Mouse (Mus musculus): ENCODE measurements around the gene Ptbp3. TPM values are rescaled to one million over a fixed set of nuclear protein-coding genes. Genes with fewer than 3 reads are reported as not detected.

Gene Ptbp3
- 19.9 and 34.0 TPM in 2 replicates for polyA plus RNA-seq (2014; fragmentation: Nextera tagmentation; extraction: Ambion mirVana)

GRCm38 (mm10) chr4:59549175-59549976, at the start of gene Ptbp3:
TSS of gene Ptbp3 (minus strand) at chr4:59549364.
- no peaks in the 10 kb centered on the region for H3K9me3 ChIP-seq (ENCODE audit: control insufficient read depth, low read length)
- ATAC-seq (ENCODE audit: low read depth) = peak; percentile 92
- under 1% methylated on average over 75 of the region's 83 CpGs for WGBS
- H3K4me1 ChIP-seq (ENCODE audit: control insufficient read depth, insufficient read depth, low read length) = peaks cover 13% of the 10 kb centered on the region
- H3K36me3 ChIP-seq (ENCODE audit: control insufficient read depth, insufficient read depth, low read length) = no peaks in the 10 kb centered on the region
- peak within 1 kb of the TSS; percentile 89 for H3K4me3 ChIP-seq (ENCODE audit: low read depth, low read length)
- peak within 1 kb of the TSS; percentile 88 for H3K9ac ChIP-seq (replicated peaks; ENCODE audit: low read depth, low read length)
- no peaks in the 10 kb centered on the region for H3K27me3 ChIP-seq (ENCODE audit: control insufficient read depth, insufficient read depth, low read length)
- H3K27ac ChIP-seq (ENCODE audit: low read depth, low read length) = peak within 1 kb of the TSS; percentile 92
- H3K4me2 ChIP-seq (ENCODE audit: low read depth, low read length) = peak within 1 kb of the TSS; percentile 88

- Histone ChIP-seq H3K27me3 (ENCODE audit: control insufficient read depth, insufficient read depth, low read length) (no peaks in the 10 kb centered on the region), H3K9me3 (ENCODE audit: control insufficient read depth, low read length) (no peaks in the 10 kb centered on the region), H3K4me3 (ENCODE audit: low read depth, low read length) (no peak overlapping the region), H3K27ac (ENCODE audit: low read depth, low read length) (no peak overlapping the region), H3K4me2 (ENCODE audit: low read depth, low read length) (no peak overlapping the region), H3K4me1 (ENCODE audit: control insufficient read depth, insufficient read depth, low read length) (no peaks in the 10 kb centered on the region), H3K9ac (replicated peaks; ENCODE audit: low read depth, low read length) (no peak overlapping the region), H3K36me3 (ENCODE audit: control insufficient read depth, insufficient read depth, low read length) (no peaks in the 10 kb centered on the region)
- 86% methylated on average over 2 of the region's 2 CpGs for WGBS
- ATAC-seq (ENCODE audit: low read depth) = no peak
These were observed 47.4 kb upstream of the Ptbp3 start for GRCm38 (mm10) chr4:59596556-59596955.

- ATAC-seq (ENCODE audit: low read depth) = no peak
- WGBS = 77% methylated on average over 2 of the region's 2 CpGs
- Histone ChIP-seq H3K4me3 (ENCODE audit: low read depth, low read length) (no peak overlapping the region), H3K9me3 (ENCODE audit: control insufficient read depth, low read length) (no peaks in the 10 kb centered on the region), H3K9ac (replicated peaks; ENCODE audit: low read depth, low read length) (no peak overlapping the region), H3K27ac (ENCODE audit: low read depth, low read length) (no peak overlapping the region), H3K4me1 (ENCODE audit: control insufficient read depth, insufficient read depth, low read length) (no peaks in the 10 kb centered on the region), H3K27me3 (ENCODE audit: control insufficient read depth, insufficient read depth, low read length) (no peaks in the 10 kb centered on the region), H3K36me3 (ENCODE audit: control insufficient read depth, insufficient read depth, low read length) (no peaks in the 10 kb centered on the region), H3K4me2 (ENCODE audit: low read depth, low read length) (no peak overlapping the region)
These were observed 45.5 kb upstream of the Ptbp3 start for GRCm38 (mm10) chr4:59594614-59595013.

GRCm38 (mm10) chr4:59587872-59588226, 38.7 kb upstream of the Ptbp3 start:
- H3K27ac ChIP-seq (ENCODE audit: low read depth, low read length) = no peak overlapping the region
- 94% methylated on average over 1 of the region's 1 CpGs for WGBS
- H3K4me2 ChIP-seq (ENCODE audit: low read depth, low read length) = no peak overlapping the region
- no peak for ATAC-seq (ENCODE audit: low read depth)
- no peaks in the 10 kb centered on the region for H3K9me3 ChIP-seq (ENCODE audit: control insufficient read depth, low read length)
- H3K36me3 ChIP-seq (ENCODE audit: control insufficient read depth, insufficient read depth, low read length) = no peaks in the 10 kb centered on the region
- no peak overlapping the region for H3K9ac ChIP-seq (replicated peaks; ENCODE audit: low read depth, low read length)
- H3K27me3 ChIP-seq (ENCODE audit: control insufficient read depth, insufficient read depth, low read length) = no peaks in the 10 kb centered on the region
- H3K4me3 ChIP-seq (ENCODE audit: low read depth, low read length) = no peak overlapping the region
- H3K4me1 ChIP-seq (ENCODE audit: control insufficient read depth, insufficient read depth, low read length) = no peaks in the 10 kb centered on the region

- 67% methylated on average over 2 of the region's 2 CpGs for WGBS
- Histone ChIP-seq H3K36me3 (ENCODE audit: control insufficient read depth, insufficient read depth, low read length) (no peaks in the 10 kb centered on the region), H3K4me3 (ENCODE audit: low read depth, low read length) (no peak overlapping the region), H3K4me1 (ENCODE audit: control insufficient read depth, insufficient read depth, low read length) (no peaks in the 10 kb centered on the region), H3K9ac (replicated peaks; ENCODE audit: low read depth, low read length) (no peak overlapping the region), H3K27me3 (ENCODE audit: control insufficient read depth, insufficient read depth, low read length) (no peaks in the 10 kb centered on the region), H3K4me2 (ENCODE audit: low read depth, low read length) (no peak overlapping the region), H3K9me3 (ENCODE audit: control insufficient read depth, low read length) (no peaks in the 10 kb centered on the region), H3K27ac (ENCODE audit: low read depth, low read length) (no peak overlapping the region)
- no peak for ATAC-seq (ENCODE audit: low read depth)
These were observed 38.2 kb upstream of the Ptbp3 start for GRCm38 (mm10) chr4:59587215-59587871.

GRCm38 (mm10) chr4:59585097-59585496, 35.9 kb upstream of the Ptbp3 start:
- WGBS = 78% methylated on average over 5 of the region's 5 CpGs

GRCm38 (mm10) chr4:59582186-59582585, 33.0 kb upstream of the Ptbp3 start:
- Histone ChIP-seq H3K27me3 (ENCODE audit: control insufficient read depth, insufficient read depth, low read length) (no peaks in the 10 kb centered on the region), H3K27ac (ENCODE audit: low read depth, low read length) (no peak overlapping the region), H3K4me3 (ENCODE audit: low read depth, low read length) (peak overlapping the region; percentile 70), H3K4me1 (ENCODE audit: control insufficient read depth, insufficient read depth, low read length) (peaks cover 8% of the 10 kb centered on the region), H3K36me3 (ENCODE audit: control insufficient read depth, insufficient read depth, low read length) (no peaks in the 10 kb centered on the region), H3K4me2 (ENCODE audit: low read depth, low read length) (peak overlapping the region; percentile 84), H3K9me3 (ENCODE audit: control insufficient read depth, low read length) (no peaks in the 10 kb centered on the region), H3K9ac (replicated peaks; ENCODE audit: low read depth, low read length) (no peak overlapping the region)
- ATAC-seq (ENCODE audit: low read depth) = no peak
- 30% methylated on average over 6 of the region's 6 CpGs for WGBS

More at GRCm38 (mm10) chr4:59585097-59585496, 35.9 kb upstream of the Ptbp3 start:
- no peak overlapping the region for H3K27ac ChIP-seq (ENCODE audit: low read depth, low read length)
- H3K4me2 ChIP-seq (ENCODE audit: low read depth, low read length) = no peak overlapping the region
- no peak overlapping the region for H3K4me3 ChIP-seq (ENCODE audit: low read depth, low read length)
- no peak for ATAC-seq (ENCODE audit: low read depth)
- no peaks in the 10 kb centered on the region for H3K36me3 ChIP-seq (ENCODE audit: control insufficient read depth, insufficient read depth, low read length)
- no peaks in the 10 kb centered on the region for H3K27me3 ChIP-seq (ENCODE audit: control insufficient read depth, insufficient read depth, low read length)
- H3K4me1 ChIP-seq (ENCODE audit: control insufficient read depth, insufficient read depth, low read length) = peaks cover 3% of the 10 kb centered on the region
- H3K9ac ChIP-seq (replicated peaks; ENCODE audit: low read depth, low read length) = no peak overlapping the region
- no peaks in the 10 kb centered on the region for H3K9me3 ChIP-seq (ENCODE audit: control insufficient read depth, low read length)

- ATAC-seq (ENCODE audit: low read depth) = peak; percentile 96
- H3K4me3 ChIP-seq (ENCODE audit: low read depth, low read length) = peak within 1 kb of the TSS; percentile 70
- peak within 1 kb of the TSS; percentile 87 for H3K27ac ChIP-seq (ENCODE audit: low read depth, low read length)
- under 1% methylated on average over 61 of the region's 61 CpGs for WGBS
- peak within 1 kb of the TSS; percentile 84 for H3K4me2 ChIP-seq (ENCODE audit: low read depth, low read length)
- peak within 1 kb of the TSS; percentile 69 for H3K9ac ChIP-seq (replicated peaks; ENCODE audit: low read depth, low read length)
- no peaks in the 10 kb centered on the region for H3K36me3 ChIP-seq (ENCODE audit: control insufficient read depth, insufficient read depth, low read length)
- no peaks in the 10 kb centered on the region for H3K27me3 ChIP-seq (ENCODE audit: control insufficient read depth, insufficient read depth, low read length)
- H3K9me3 ChIP-seq (ENCODE audit: control insufficient read depth, low read length) = no peaks in the 10 kb centered on the region
- peaks cover 8% of the 10 kb centered on the region for H3K4me1 ChIP-seq (ENCODE audit: control insufficient read depth, insufficient read depth, low read length)
These were observed 32.4 kb upstream of the Ptbp3 start, which contains the start of gene Hsdl2 for GRCm38 (mm10) chr4:59581314-59582185. TSS of gene Hsdl2 (plus strand) at chr4:59581563.

All from neural tube, embryonic 14.5 days (tissue).